Mouse (Mus musculus) hindbrain, embryonic 13.5 days (tissue): ENCODE measurements around the gene Tspan1. TPM values are rescaled to one million over a fixed set of nuclear protein-coding genes. Genes with fewer than 3 reads are reported as not detected.

ENCODE experiments used
- polyA plus RNA-seq: library from polyadenylated mRNA; unstranded; fragments of >200 nt; fragmentation: Nextera tagmentation; extraction: Ambion mirVana; gene quantifications from 2 replicates; pipeline ENCODE4 v1.2.1, GENCODE M21; 2015

Tspan1 gene
- polyA plus RNA-seq, 1 experiment from 2014 or later = 0.19 TPM

Other genes starting within 250 kb of the Tspan1 start
- 12.7 and 14.3 TPM in 2 replicates for gene Dmbx1, start 227.7 kb downstream of the Tspan1 start, polyA plus RNA-seq
- gene Faah, start 149.7 kb downstream of the Tspan1 start, polyA plus RNA-seq = 13.0 and 13.3 TPM in 2 replicates
- 13.8 and 15.7 TPM in 2 replicates for gene Nsun4, start 113.7 kb downstream of the Tspan1 start, polyA plus RNA-seq
- 441 and 446 TPM in 2 replicates for gene Uqcrh, start 92.5 kb downstream of the Tspan1 start, polyA plus RNA-seq
- gene Lrrc41, start 92.3 kb downstream of the Tspan1 start, polyA plus RNA-seq = 66.4 and 68.5 TPM in 2 replicates
- 11.4 and 12.1 TPM in 2 replicates for gene Rad54l, start 43.9 kb downstream of the Tspan1 start, polyA plus RNA-seq
- 62.6 and 63.7 TPM in 2 replicates for gene Pomgnt1, start 43.8 kb downstream of the Tspan1 start, polyA plus RNA-seq
- gene Lurap1, start 16.3 kb downstream of the Tspan1 start, polyA plus RNA-seq = 1.7 and 1.9 TPM in 2 replicates
- not detected in 2 replicates for gene 1700042G07Rik, start 5.8 kb upstream of the Tspan1 start, polyA plus RNA-seq
- not detected in 2 replicates for gene Gm49337, start 5.8 kb upstream of the Tspan1 start, polyA plus RNA-seq
- gene Pik3r3, start 54.0 kb upstream of the Tspan1 start, polyA plus RNA-seq = 86.2 and 86.4 TPM in 2 replicates